Mouse (Mus musculus): ENCODE results near the gene Grb2. TPM values are rescaled to one million over a fixed set of nuclear protein-coding genes. Genes with fewer than 3 reads are reported as not detected.

Gene Grb2
- total RNA-seq (2021), result 10 to 100 TPM; 56.5 to 58.2 TPM
- long read RNA-seq, experiment 1, transcript Grb2-201 (6 exons, 2,709 nt), result major isoform, 12 of 37 reads
- long read RNA-seq, experiment 1, transcript Grb2-203 (5 exons, 2,683 nt), result minor isoform, 7 of 37 reads
- long read RNA-seq, experiment 1, partial matches to known transcripts, result 1 of 37 reads
- long read RNA-seq, experiment 1, other reads (novel, unspliced or antisense), result 17 of 37 reads
- long read RNA-seq, experiment 2, transcript Grb2-201 (6 exons, 2,709 nt), result major isoform, 16 of 45 reads
- long read RNA-seq, experiment 2, transcript Grb2-203 (5 exons, 2,683 nt), result minor isoform, 11 of 45 reads
- long read RNA-seq, experiment 2, partial matches to known transcripts, result 3 of 45 reads
- long read RNA-seq, experiment 2, other reads (novel, unspliced or antisense), result 15 of 45 reads

GRCm38 (mm10) chr11:115708209-115708876 lies at the start of gene Grb2:
Grb2 (minus strand) TSS chr11:115708597.
- peak; percentile 98 for DNase-seq

- no peak for DNase-seq
Measured at GRCm38 (mm10) chr11:115753485-115753884, 45.1 kb upstream of the Grb2 start.

- DNase-seq, result no peak
Measured at GRCm38 (mm10) chr11:115752653-115753052, 44.3 kb upstream of the Grb2 start.

- no peak for DNase-seq
Measured at GRCm38 (mm10) chr11:115751725-115752124, 43.3 kb upstream of the Grb2 start.

- DNase-seq, result no peak
Measured at GRCm38 (mm10) chr11:115749834-115750233, 41.4 kb upstream of the Grb2 start.

GRCm38 (mm10) chr11:115747351-115747750 lies 39.0 kb upstream of the Grb2 start:
- no peak for DNase-seq

- no peak for DNase-seq
Measured at GRCm38 (mm10) chr11:115746762-115747161, 38.4 kb upstream of the Grb2 start.

- DNase-seq, result no peak
Measured at GRCm38 (mm10) chr11:115746109-115746508, 37.7 kb upstream of the Grb2 start.

- no peak for DNase-seq
Measured at GRCm38 (mm10) chr11:115744385-115744784, 36.0 kb upstream of the Grb2 start.

GRCm38 (mm10) chr11:115742926-115743325 lies 34.5 kb upstream of the Grb2 start:
- DNase-seq, result no peak

- no peak for DNase-seq
Measured at GRCm38 (mm10) chr11:115741070-115741469, 32.7 kb upstream of the Grb2 start.

GRCm38 (mm10) chr11:115738275-115738885 lies 30.0 kb upstream of the Grb2 start:
- DNase-seq, result no peak

GRCm38 (mm10) chr11:115737608-115738208 lies 29.3 kb upstream of the Grb2 start:
- DNase-seq, result no peak

- DNase-seq, result no peak
Measured at GRCm38 (mm10) chr11:115734041-115734686, 25.8 kb upstream of the Grb2 start.

GRCm38 (mm10) chr11:115723231-115723630 lies 14.8 kb upstream of the Grb2 start:
- DNase-seq, result no peak

- peak; percentile 74 for DNase-seq
Measured at GRCm38 (mm10) chr11:115722638-115723037, 14.2 kb upstream of the Grb2 start.

- DNase-seq, result no peak
Measured at GRCm38 (mm10) chr11:115717660-115718390, 9.4 kb upstream of the Grb2 start.

GRCm38 (mm10) chr11:115716410-115717338 lies 8.3 kb upstream of the Grb2 start:
- DNase-seq, result no peak

- no peak for DNase-seq
Measured at GRCm38 (mm10) chr11:115714491-115714890, 6.1 kb upstream of the Grb2 start.

GRCm38 (mm10) chr11:115713447-115713846 lies 5.0 kb upstream of the Grb2 start:
- no peak for DNase-seq

Measured in gastrocnemius, postnatal 25 days (tissue).